Mouse (Mus musculus): ENCODE results near the gene Cym. TPM values are rescaled to one million over a fixed set of nuclear protein-coding genes. Genes with fewer than 3 reads are reported as not detected.

Gene Cym
- polyA plus RNA-seq, 2 experiments from 2014 or later: 0.43 TPM; not detected in 1

Other genes starting within 250 kb of the Cym start
- gene Kcna3, start 185.6 kb downstream of the Cym start, polyA plus RNA-seq (2017; shearing (Covaris generic)): 10 to 100 TPM in 1 of 2 experiments, 1 to 10 TPM in 1; 9.8 to 15.2 TPM
- under 1 TPM; 0.35 to 0.76 TPM for gene Kcna2, start 120.6 kb downstream of the Cym start, polyA plus RNA-seq (2017; shearing (Covaris generic))
- not detected for gene Kcna10, start 38.7 kb downstream of the Cym start, polyA plus RNA-seq (2017; shearing (Covaris generic))
- gene A630076J17Rik, start 8.9 kb upstream of the Cym start, polyA plus RNA-seq (2017; shearing (Covaris generic)): not detected
- not detected for gene Prok1, start 18.0 kb upstream of the Cym start, polyA plus RNA-seq (2017; shearing (Covaris generic))
- gene Lamtor5, start 57.1 kb upstream of the Cym start, polyA plus RNA-seq (2017; shearing (Covaris generic)): 100 to 1,000 TPM; 178 to 209 TPM
- 1 to 10 TPM; 1.5 to 1.9 TPM for gene Slc16a4, start 69.5 kb upstream of the Cym start, polyA plus RNA-seq (2017; shearing (Covaris generic))
- gene Rbm15, start 111.9 kb upstream of the Cym start, polyA plus RNA-seq (2017; shearing (Covaris generic)): 10 to 100 TPM; 11.6 to 19.8 TPM
- not detected for gene Kcnc4, start 237.8 kb upstream of the Cym start, polyA plus RNA-seq (2017; shearing (Covaris generic))